Mouse (Mus musculus): Measurements from ENCODE around the gene Col1a2.

The Col1a2 gene

GRCm38 (mm10) chr6:4504603-4505131 is at the start of gene Col1a2:
Col1a2 (plus strand) TSS chr6:4504814.
- DNase-seq (ENCODE audit: low spot score in 2 of 2): no peak

GRCm38 (mm10) chr6:4455518-4455917 is 49.1 kb upstream of the Col1a2 start:
- DNase-seq (ENCODE audit: low spot score in 2 of 2): no peak

GRCm38 (mm10) chr6:4455961-4456617 is 48.5 kb upstream of the Col1a2 start:
- no peak for DNase-seq (ENCODE audit: low spot score in 2 of 2)

- no peak for DNase-seq (ENCODE audit: low spot score in 2 of 2)
These were observed 47.7 kb upstream of the Col1a2 start for GRCm38 (mm10) chr6:4456691-4457447.

GRCm38 (mm10) chr6:4457555-4457996 is 47.0 kb upstream of the Col1a2 start:
- peak; percentile 10 to 16 for DNase-seq (ENCODE audit: low spot score in 2 of 2)

- no peak for DNase-seq (ENCODE audit: low spot score in 2 of 2)
These were observed 39.3 kb upstream of the Col1a2 start for GRCm38 (mm10) chr6:4465320-4465719.

- DNase-seq (ENCODE audit: low spot score in 2 of 2): no peak
These were observed 21.1 kb upstream of the Col1a2 start for GRCm38 (mm10) chr6:4483577-4483936.

- DNase-seq (ENCODE audit: low spot score in 2 of 2): no peak
These were observed 20.5 kb upstream of the Col1a2 start for GRCm38 (mm10) chr6:4483937-4484601.

GRCm38 (mm10) chr6:4488349-4488748 is 16.3 kb upstream of the Col1a2 start:
- no peak for DNase-seq (ENCODE audit: low spot score in 2 of 2)

- no peak for DNase-seq (ENCODE audit: low spot score in 2 of 2)
These were observed 15.6 kb upstream of the Col1a2 start for GRCm38 (mm10) chr6:4488966-4489365.

- no peak for DNase-seq (ENCODE audit: low spot score in 2 of 2)
These were observed 15.0 kb upstream of the Col1a2 start for GRCm38 (mm10) chr6:4489366-4490245.

- no peak for DNase-seq (ENCODE audit: low spot score in 2 of 2)
These were observed 10.9 kb upstream of the Col1a2 start for GRCm38 (mm10) chr6:4493666-4494065.

- DNase-seq (ENCODE audit: low spot score in 2 of 2): no peak
These were observed 8.2 kb upstream of the Col1a2 start for GRCm38 (mm10) chr6:4496428-4496827.

GRCm38 (mm10) chr6:4503106-4503505 is 1.5 kb upstream of the Col1a2 start:
- DNase-seq (ENCODE audit: low spot score in 2 of 2): no peak

- no peak for DNase-seq (ENCODE audit: low spot score in 2 of 2)
These were observed 764 bp downstream of the Col1a2 start for GRCm38 (mm10) chr6:4505158-4505997.

- DNase-seq (ENCODE audit: low spot score in 2 of 2): no peak
These were observed 1.5 kb downstream of the Col1a2 start for GRCm38 (mm10) chr6:4506106-4506505.

- no peak for DNase-seq (ENCODE audit: low spot score in 2 of 2)
These were observed 2.2 kb downstream of the Col1a2 start for GRCm38 (mm10) chr6:4506791-4507190.

- DNase-seq (ENCODE audit: low spot score in 2 of 2): no peak
These were observed 2.7 kb downstream of the Col1a2 start for GRCm38 (mm10) chr6:4507323-4507722.

- DNase-seq (ENCODE audit: low spot score in 2 of 2): no peak
These were observed 3.7 kb downstream of the Col1a2 start for GRCm38 (mm10) chr6:4508279-4508678.

- no peak for DNase-seq (ENCODE audit: low spot score in 2 of 2)
These were observed 4.8 kb downstream of the Col1a2 start for GRCm38 (mm10) chr6:4509395-4509794.

GRCm38 (mm10) chr6:4514671-4515070 is 10.1 kb downstream of the Col1a2 start:
- no peak for DNase-seq (ENCODE audit: low spot score in 2 of 2)
